Mouse (Mus musculus) hindlimb bud, embryonic 11.5 days (tissue): ENCODE data around the gene Zmynd12.

Experiments
- DNase-seq: peaks from one replicate; pipeline ENCODE4 v3.0.0-alpha.2; 2012; ENCODE audit warnings: low read depth, low spot score; ENCODE audit errors: extremely low spot score

The Zmynd12 gene

GRCm38 (mm10) chr4:119511591-119511990, 89.0 kb downstream of the Zmynd12 start:
- DNase-seq: no peak

GRCm38 (mm10) chr4:119512731-119513141, 90.1 kb downstream of the Zmynd12 start:
- DNase-seq: no peak
